Mouse (Mus musculus) forebrain, embryonic 13.5 days (tissue): ENCODE measurements around the gene Actr5. TPM values are rescaled to one million over a fixed set of nuclear protein-coding genes. Genes with fewer than 3 reads are reported as not detected.

Source experiments
- ATAC-seq: fragments of 200-750 bp; cut with Nextera tagmentation; 2 replicates; pipeline ENCODE4 v1.8.0; 2017
- H3K27ac ChIP-seq: fragments of 300-500 bp; sonication (generic); 2 replicates; pipeline ENCODE4 v1.5.1; 2015; ENCODE audit warnings: inconsistent platforms, mild to moderate bottlenecking, moderate library complexity
- H3K27me3 ChIP-seq: fragments of 300-500 bp; sonication (generic); 2 replicates; pipeline ENCODE4 v1.6.1; 2015; ENCODE audit warnings: mild to moderate bottlenecking, inconsistent platforms
- H3K36me3 ChIP-seq: fragments of 300-500 bp; sonication (generic); 2 replicates; pipeline ENCODE4 v1.6.1; 2015; ENCODE audit warnings: mild to moderate bottlenecking, inconsistent platforms; ENCODE audit not compliant: poor library complexity, severe bottlenecking
- H3K4me1 ChIP-seq: fragments of 300-500 bp; sonication (generic); 2 replicates; pipeline ENCODE4 v1.6.1; 2015; ENCODE audit warnings: inconsistent platforms
- H3K4me2 ChIP-seq: fragments of 300-500 bp; sonication (generic); 2 replicates; pipeline ENCODE4 v1.6.1; 2015; ENCODE audit warnings: inconsistent platforms, mild to moderate bottlenecking, moderate library complexity
- H3K4me3 ChIP-seq: fragments of 300-500 bp; sonication (generic); 2 replicates; pipeline ENCODE4 v1.5.1; 2015; ENCODE audit warnings: mild to moderate bottlenecking, inconsistent platforms
- H3K9ac ChIP-seq: fragments of 300-500 bp; sonication (generic); 2 replicates; pipeline ENCODE4 v1.6.1; 2015; ENCODE audit warnings: mild to moderate bottlenecking, inconsistent platforms
- H3K9me3 ChIP-seq: fragments of 300-500 bp; sonication (generic); replicated peaks from 2 replicates; pipeline ENCODE4 v1.6.1; 2016; ENCODE audit warnings: inconsistent platforms
- WGBS: fragments of 180-500 bp; shearing (Covaris S2); methylation state at CpG from one replicate; pipeline ENCODE4 v1.1.7; 2015; 5-methylcytosine and 5-hydroxymethylcytosine counted together
- polyA plus RNA-seq: library from polyadenylated mRNA; unstranded; fragments of >200 nt; fragmentation: Nextera tagmentation; extraction: Ambion mirVana; gene quantifications from 2 replicates; pipeline ENCODE4 v1.2.1, GENCODE M21; 2015

Gene Actr5
- polyA plus RNA-seq, 1 experiment from 2014 or later, result 14.1 TPM

- Histone ChIP-seq H3K27me3 (peaks cover 53% of the 10 kb centered on the region), H3K27ac (no peak overlapping the region), H3K4me1 (peaks cover 43% of the 10 kb centered on the region), H3K4me3 (peak overlapping the region; percentile 62), H3K9ac (no peak overlapping the region), H3K36me3 (no peaks in the 10 kb centered on the region), H3K9me3 (no peaks in the 10 kb centered on the region), H3K4me2 (peak overlapping the region; percentile 99)
- no peak for ATAC-seq
- WGBS, result 71% methylated on average over 13 of the region's 13 CpGs
Observed at GRCm38 (mm10) chr2:158669199-158670195, 44.8 kb downstream of the Actr5 start.

- ATAC-seq, result no peak
- H3K36me3 ChIP-seq, result no peaks in the 10 kb centered on the region
- H3K9ac ChIP-seq, result no peak overlapping the region
- peaks cover 39% of the 10 kb centered on the region for H3K4me1 ChIP-seq
- no peaks in the 10 kb centered on the region for H3K9me3 ChIP-seq
- no peak overlapping the region for H3K27ac ChIP-seq
- no peak overlapping the region for H3K4me3 ChIP-seq
- H3K27me3 ChIP-seq, result peaks cover 48% of the 10 kb centered on the region
- WGBS, result 34% methylated on average over 10 of the region's 10 CpGs
- H3K4me2 ChIP-seq, result no peak overlapping the region
Observed at GRCm38 (mm10) chr2:158670571-158670970, 45.9 kb downstream of the Actr5 start.

- H3K4me2 ChIP-seq, result no peak overlapping the region
- peaks cover 32% of the 10 kb centered on the region for H3K4me1 ChIP-seq
- WGBS, result 31% methylated on average over 6 of the region's 6 CpGs
- H3K27me3 ChIP-seq, result peaks cover 31% of the 10 kb centered on the region
- no peaks in the 10 kb centered on the region for H3K36me3 ChIP-seq
- H3K9me3 ChIP-seq, result no peaks in the 10 kb centered on the region
- ATAC-seq, result no peak
- H3K4me3 ChIP-seq, result no peak overlapping the region
- H3K27ac ChIP-seq, result peak overlapping the region; percentile 51
- no peak overlapping the region for H3K9ac ChIP-seq
Observed at GRCm38 (mm10) chr2:158672829-158673228, 48.1 kb downstream of the Actr5 start.

- Histone ChIP-seq H3K36me3 (no peaks in the 10 kb centered on the region), H3K9ac (no peak overlapping the region), H3K9me3 (no peaks in the 10 kb centered on the region), H3K4me1 (peaks cover 25% of the 10 kb centered on the region), H3K27me3 (peaks cover 24% of the 10 kb centered on the region), H3K4me2 (no peak overlapping the region), H3K27ac (peak overlapping the region; percentile 51; the same call in 1 of the 2 replicates), H3K4me3 (no peak overlapping the region)
- WGBS, result 57% methylated on average over 4 of the region's 4 CpGs
- ATAC-seq, result peak; percentile 61
Observed at GRCm38 (mm10) chr2:158673493-158673892, 48.8 kb downstream of the Actr5 start.

- Histone ChIP-seq H3K4me1 (peaks cover 19% of the 10 kb centered on the region), H3K36me3 (no peaks in the 10 kb centered on the region), H3K27me3 (peaks cover 18% of the 10 kb centered on the region), H3K27ac (no peak overlapping the region), H3K9ac (no peak overlapping the region), H3K4me3 (no peak overlapping the region), H3K9me3 (no peaks in the 10 kb centered on the region), H3K4me2 (no peak overlapping the region)
- 79% methylated on average over 6 of the region's 6 CpGs for WGBS
- no peak for ATAC-seq
Observed at GRCm38 (mm10) chr2:158674131-158674530, 49.4 kb downstream of the Actr5 start.

GRCm38 (mm10) chr2:158674759-158675158, 50.1 kb downstream of the Actr5 start:
- Histone ChIP-seq H3K9me3 (no peaks in the 10 kb centered on the region), H3K36me3 (no peaks in the 10 kb centered on the region), H3K9ac (no peak overlapping the region), H3K4me1 (peaks cover 18% of the 10 kb centered on the region), H3K27ac (no peak overlapping the region), H3K4me3 (no peak overlapping the region), H3K27me3 (peaks cover 11% of the 10 kb centered on the region), H3K4me2 (no peak overlapping the region)
- ATAC-seq, result no peak
- WGBS, result 84% methylated on average over 7 of the region's 7 CpGs

GRCm38 (mm10) chr2:158675161-158675560, 50.5 kb downstream of the Actr5 start:
- Histone ChIP-seq H3K36me3 (no peaks in the 10 kb centered on the region), H3K27ac (no peak overlapping the region), H3K4me2 (no peak overlapping the region), H3K27me3 (peaks cover 7% of the 10 kb centered on the region), H3K9me3 (no peaks in the 10 kb centered on the region), H3K4me3 (no peak overlapping the region), H3K9ac (no peak overlapping the region), H3K4me1 (peaks cover 20% of the 10 kb centered on the region)
- ATAC-seq, result no peak
- WGBS, result 85% methylated on average over 6 of the region's 6 CpGs

- Histone ChIP-seq H3K4me3 (no peak overlapping the region), H3K27me3 (no peaks in the 10 kb centered on the region), H3K9ac (no peak overlapping the region), H3K4me1 (peaks cover 24% of the 10 kb centered on the region), H3K36me3 (no peaks in the 10 kb centered on the region), H3K27ac (no peak overlapping the region), H3K4me2 (no peak overlapping the region), H3K9me3 (no peaks in the 10 kb centered on the region)
- 92% methylated on average over 12 of the region's 12 CpGs for WGBS
- no peak; the same call in 1 of the 2 replicates for ATAC-seq
Observed at GRCm38 (mm10) chr2:158675907-158676533, 51.3 kb downstream of the Actr5 start.

- no peak overlapping the region for H3K4me3 ChIP-seq
- peaks cover 33% of the 10 kb centered on the region for H3K4me1 ChIP-seq
- H3K36me3 ChIP-seq, result no peaks in the 10 kb centered on the region
- H3K4me2 ChIP-seq, result no peak overlapping the region
- H3K9ac ChIP-seq, result no peak overlapping the region
- ATAC-seq, result no peak
- H3K9me3 ChIP-seq, result no peaks in the 10 kb centered on the region
- no peaks in the 10 kb centered on the region for H3K27me3 ChIP-seq
- H3K27ac ChIP-seq, result no peak overlapping the region
- WGBS, result 72% methylated on average over 8 of the region's 8 CpGs
Observed at GRCm38 (mm10) chr2:158677946-158678345, 53.3 kb downstream of the Actr5 start.

GRCm38 (mm10) chr2:158679091-158679490, 54.4 kb downstream of the Actr5 start:
- no peaks in the 10 kb centered on the region for H3K27me3 ChIP-seq
- H3K9me3 ChIP-seq, result no peaks in the 10 kb centered on the region
- WGBS, result 95% methylated on average over 7 of the region's 7 CpGs

GRCm38 (mm10) chr2:158680357-158680889, 55.7 kb downstream of the Actr5 start:
- Histone ChIP-seq H3K4me3 (no peak overlapping the region), H3K9ac (no peak overlapping the region), H3K9me3 (no peaks in the 10 kb centered on the region), H3K36me3 (no peaks in the 10 kb centered on the region), H3K27me3 (no peaks in the 10 kb centered on the region), H3K27ac (no peak overlapping the region), H3K4me1 (peaks cover 40% of the 10 kb centered on the region), H3K4me2 (no peak overlapping the region)
- ATAC-seq, result no peak
- WGBS, result 51% methylated on average over 10 of the region's 10 CpGs

More at GRCm38 (mm10) chr2:158679091-158679490, 54.4 kb downstream of the Actr5 start:
- Histone ChIP-seq H3K4me3 (no peak overlapping the region), H3K36me3 (no peaks in the 10 kb centered on the region), H3K4me2 (no peak overlapping the region), H3K9ac (no peak overlapping the region), H3K4me1 (peaks cover 28% of the 10 kb centered on the region; the same call in 1 of the 2 replicates), H3K27ac (no peak overlapping the region)
- ATAC-seq, result no peak

GRCm38 (mm10) chr2:158681714-158682113, 57.0 kb downstream of the Actr5 start:
- 61% methylated on average over 6 of the region's 6 CpGs for WGBS
- no peak overlapping the region for H3K4me3 ChIP-seq
- no peaks in the 10 kb centered on the region for H3K36me3 ChIP-seq
- no peak overlapping the region for H3K4me2 ChIP-seq
- no peak for ATAC-seq
- H3K4me1 ChIP-seq, result peaks cover 40% of the 10 kb centered on the region
- no peaks in the 10 kb centered on the region for H3K27me3 ChIP-seq
- H3K9ac ChIP-seq, result no peak overlapping the region
- H3K9me3 ChIP-seq, result no peaks in the 10 kb centered on the region
- H3K27ac ChIP-seq, result no peak overlapping the region; the same call in 1 of the 2 replicates
